Mouse (Mus musculus): ENCODE data around the gene Gnaz. TPM values are rescaled to one million over a fixed set of nuclear protein-coding genes. Genes with fewer than 3 reads are reported as not detected.
A peak's percentile ranks its signal among the peaks of the same experiment; 100 is the strongest.

Gene Gnaz
- total RNA-seq, 4 experiments from 2014 or later: 93.3 to 104 (median 99.6) TPM

DNA sequence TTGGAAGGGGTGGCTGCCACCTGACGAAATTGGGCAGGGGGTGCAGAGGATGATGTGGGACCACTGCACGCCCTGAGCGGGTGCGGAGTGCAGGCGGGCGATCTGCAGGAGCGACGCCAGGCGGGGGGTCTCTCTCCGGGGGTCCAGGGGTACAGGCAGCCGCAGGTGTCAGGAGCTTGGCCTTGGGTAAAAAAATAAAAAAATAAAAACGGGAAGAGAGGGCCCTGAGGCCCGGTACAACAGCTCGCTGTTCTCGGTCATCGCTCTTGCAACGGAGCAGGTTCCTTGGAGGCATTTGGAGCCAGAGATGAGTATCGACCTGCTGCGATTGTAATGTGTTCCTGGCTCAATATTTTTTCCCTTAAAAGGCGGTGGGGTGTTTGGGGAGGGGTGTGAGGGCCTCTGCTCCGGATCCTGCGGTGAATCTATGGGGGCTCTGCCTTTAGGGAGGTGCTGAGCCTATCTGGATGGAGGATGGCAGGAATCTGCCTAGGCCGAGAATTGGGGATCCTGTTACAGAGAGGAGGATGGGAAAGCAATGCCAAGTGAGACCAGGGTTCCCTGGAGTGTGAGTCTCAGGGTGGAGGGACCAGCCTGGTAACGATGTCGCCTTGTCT is 782 bp downstream of the Gnaz start:
- DNase-seq (ENCODE audit: low spot score in 2 of 2): peak in 1 of 2 experiments; percentile 24

DNA sequence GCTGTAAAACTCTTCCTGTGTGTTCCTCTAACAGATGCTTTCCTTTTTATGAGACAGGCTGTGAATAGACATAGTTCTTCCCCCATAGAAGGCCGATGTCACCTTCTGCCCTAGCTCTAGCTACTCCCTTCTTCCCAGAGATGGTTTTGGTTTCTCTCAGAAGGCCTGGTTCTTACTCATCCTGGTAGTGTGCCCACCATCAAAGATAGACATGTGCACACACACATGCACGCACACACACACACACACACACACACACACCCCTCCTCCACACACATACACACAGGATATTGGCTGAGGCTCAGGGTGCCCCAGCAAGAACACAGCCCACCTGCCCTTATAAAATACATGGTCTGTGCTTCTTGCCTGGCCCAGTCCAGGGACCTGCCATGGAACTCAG is 2.3 kb downstream of the Gnaz start:
- no peak for DNase-seq (ENCODE audit: low spot score in 2 of 2)

- no peak for DNase-seq (ENCODE audit: low spot score in 2 of 2)
Measured at GRCm38 (mm10) chr10:74973026-74973425, 6.0 kb downstream of the Gnaz start.

DNA sequence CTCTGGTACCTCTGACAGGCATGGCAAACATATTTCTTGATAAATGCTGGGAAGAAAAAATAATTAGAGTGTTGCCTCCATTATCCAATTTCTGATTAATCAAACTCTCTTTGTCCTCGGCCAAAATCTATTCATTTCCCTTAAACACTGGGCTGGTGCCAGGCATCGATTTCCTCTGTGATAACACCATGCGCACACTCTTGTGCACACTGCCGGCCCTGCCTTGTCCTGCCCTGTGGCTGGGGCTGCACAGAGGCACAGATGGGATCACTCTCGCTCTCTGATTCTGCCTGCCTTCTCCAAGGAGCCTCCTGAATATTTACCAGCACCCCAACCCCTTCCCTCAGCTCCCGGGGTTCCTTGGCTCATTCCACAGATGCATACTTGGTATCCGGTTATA is 8.6 kb downstream of the Gnaz start:
- DNase-seq (ENCODE audit: low spot score in 2 of 2): no peak

GRCm38 (mm10) chr10:74976429-74976828 is 9.5 kb downstream of the Gnaz start:
- no peak for DNase-seq (ENCODE audit: low spot score in 2 of 2)

DNA sequence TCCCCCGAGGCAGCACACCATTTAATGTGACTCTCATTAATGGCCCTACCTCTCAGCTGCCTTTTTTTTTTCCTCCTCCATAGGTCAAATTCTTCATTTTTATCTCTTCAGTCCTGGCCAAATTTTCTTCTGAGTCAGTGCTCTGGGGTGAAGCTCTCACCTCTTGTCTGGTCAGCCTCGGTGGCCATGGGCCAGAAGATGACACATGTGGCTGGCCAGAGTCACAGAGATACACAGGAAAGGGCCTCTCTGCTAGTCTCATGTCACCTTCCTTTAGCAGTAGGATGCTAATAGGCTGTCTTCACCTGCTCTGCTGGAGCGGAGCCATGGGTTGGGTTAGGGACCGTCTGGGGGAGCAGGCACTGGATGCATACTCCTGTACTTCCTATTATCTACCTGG is 11.1 kb downstream of the Gnaz start:
- DNase-seq (ENCODE audit: low spot score in 2 of 2): no peak

DNA sequence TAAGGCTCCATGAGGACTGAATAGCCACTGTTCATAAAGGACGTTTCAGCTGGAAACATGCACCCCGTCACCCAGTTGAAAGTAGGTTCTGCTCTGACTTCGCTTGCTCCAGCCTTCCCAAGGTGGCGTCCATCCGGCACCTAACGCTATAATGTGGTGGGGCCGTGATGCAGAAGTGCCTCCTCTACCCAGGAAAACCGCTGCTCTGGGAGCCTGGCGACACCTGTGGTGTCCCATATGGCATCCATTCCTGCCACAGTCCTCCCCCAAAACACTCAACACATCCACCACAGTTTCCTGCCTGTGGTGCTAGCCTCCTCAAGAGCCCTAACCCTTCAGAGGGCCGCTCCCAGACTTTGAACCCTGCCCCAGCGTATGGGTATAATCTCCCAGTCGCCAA is 14.2 kb downstream of the Gnaz start:
- no peak for DNase-seq (ENCODE audit: low spot score in 2 of 2)

GRCm38 (mm10) chr10:74983176-74983575 is 16.2 kb downstream of the Gnaz start:
- DNase-seq (ENCODE audit: low spot score in 2 of 2): no peak

GRCm38 (mm10) chr10:74987698-74988470 is 20.9 kb downstream of the Gnaz start:
- no peak for DNase-seq (ENCODE audit: low spot score in 2 of 2)

- DNase-seq (ENCODE audit: low spot score in 2 of 2): no peak
Measured at GRCm38 (mm10) chr10:74989814-74990213, 22.8 kb downstream of the Gnaz start.

DNA sequence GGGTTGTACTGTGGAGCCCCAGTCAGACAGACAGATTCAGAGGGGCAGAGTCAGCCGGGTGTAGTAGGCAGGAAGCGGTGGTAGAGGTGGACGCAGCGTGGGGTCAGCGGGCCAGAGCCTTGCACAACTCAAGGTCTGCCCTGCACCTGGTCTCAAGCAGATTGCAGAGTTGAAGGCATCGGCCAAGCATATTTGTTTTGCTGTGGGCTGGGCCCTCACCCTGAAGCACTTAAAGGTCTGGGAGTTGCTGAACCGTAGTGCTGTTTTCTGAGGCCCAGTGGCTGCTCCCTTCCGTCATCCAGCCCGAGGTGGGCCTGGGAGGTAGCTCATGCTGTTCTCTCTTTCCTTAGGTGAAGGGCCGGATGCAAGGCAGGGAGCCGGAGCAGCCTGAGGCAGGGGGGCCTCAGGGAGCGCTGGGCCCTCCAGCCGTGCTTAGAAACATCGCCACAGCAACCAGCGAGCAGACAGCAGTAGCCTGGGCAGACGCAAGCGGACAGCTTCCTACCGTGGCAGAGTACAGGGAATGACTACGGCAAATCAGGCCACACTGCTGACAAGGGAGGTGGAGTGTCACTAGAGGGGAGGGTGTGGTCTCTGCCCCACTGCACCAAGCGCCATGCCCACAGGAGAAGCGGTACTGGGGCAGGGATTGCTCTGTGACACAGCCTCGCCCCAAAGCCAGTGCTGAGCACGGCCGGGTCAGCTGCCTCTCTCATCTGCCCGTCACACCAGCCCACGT is 23.8 kb downstream of the Gnaz start:
- DNase-seq (ENCODE audit: low spot score in 2 of 2): no peak

DNA sequence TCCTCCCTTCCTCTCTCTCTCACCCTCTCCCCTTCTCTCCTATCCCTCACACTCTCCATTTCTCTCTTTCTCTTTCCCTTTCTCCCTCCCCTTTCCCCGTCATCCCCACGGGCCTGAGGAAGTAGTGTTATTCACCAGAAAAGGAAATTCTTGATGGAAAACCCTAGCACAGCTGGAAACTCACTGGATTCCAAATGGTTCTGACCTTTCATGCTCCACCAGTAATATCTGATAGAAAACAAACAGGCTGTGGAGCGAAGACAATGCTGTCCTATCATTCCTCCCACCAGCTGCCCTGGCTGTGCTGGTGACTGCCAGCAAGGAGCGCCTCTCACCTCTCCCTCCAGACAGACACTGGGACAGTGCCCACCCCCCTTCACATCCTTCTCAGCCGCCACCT is 27.9 kb downstream of the Gnaz start:
- no peak for DNase-seq (ENCODE audit: low spot score in 2 of 2)

- no peak for DNase-seq (ENCODE audit: low spot score in 2 of 2)
Measured at GRCm38 (mm10) chr10:74995377-74995776, 28.4 kb downstream of the Gnaz start.

DNA sequence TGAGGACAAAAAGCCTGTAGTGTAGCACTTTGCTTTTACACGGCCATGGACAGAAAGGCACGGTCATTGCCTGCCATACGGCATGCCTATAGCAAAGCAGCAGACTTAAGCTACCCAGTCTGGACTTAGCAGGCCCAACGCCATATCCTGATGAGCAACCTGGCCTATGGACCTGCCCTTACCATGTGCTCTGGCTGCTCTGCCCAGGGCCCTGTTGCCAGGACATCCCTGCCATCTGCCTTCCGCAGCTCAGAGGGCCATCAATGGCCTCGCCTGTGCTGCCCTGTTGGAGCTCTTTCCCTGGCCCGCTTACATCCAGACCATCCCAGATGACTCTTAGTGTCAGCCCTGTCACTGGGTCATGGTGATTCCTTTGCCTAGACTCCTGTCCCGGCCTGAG is 34.4 kb downstream of the Gnaz start:
- no peak for DNase-seq (ENCODE audit: low spot score in 2 of 2)

GRCm38 (mm10) chr10:75004067-75004466 is 37.1 kb downstream of the Gnaz start:
- DNase-seq (ENCODE audit: low spot score in 2 of 2): no peak

- DNase-seq (ENCODE audit: low spot score in 2 of 2): peak in 1 of 2 experiments; percentile 88
Measured at GRCm38 (mm10) chr10:75006889-75007662, 40.1 kb downstream of the Gnaz start.

- no peak for DNase-seq (ENCODE audit: low spot score in 2 of 2)
Measured at GRCm38 (mm10) chr10:75010704-75011103, 43.7 kb downstream of the Gnaz start.

- DNase-seq (ENCODE audit: low spot score in 2 of 2): no peak
Measured at GRCm38 (mm10) chr10:75015465-75015864, 48.5 kb downstream of the Gnaz start.

DNA sequence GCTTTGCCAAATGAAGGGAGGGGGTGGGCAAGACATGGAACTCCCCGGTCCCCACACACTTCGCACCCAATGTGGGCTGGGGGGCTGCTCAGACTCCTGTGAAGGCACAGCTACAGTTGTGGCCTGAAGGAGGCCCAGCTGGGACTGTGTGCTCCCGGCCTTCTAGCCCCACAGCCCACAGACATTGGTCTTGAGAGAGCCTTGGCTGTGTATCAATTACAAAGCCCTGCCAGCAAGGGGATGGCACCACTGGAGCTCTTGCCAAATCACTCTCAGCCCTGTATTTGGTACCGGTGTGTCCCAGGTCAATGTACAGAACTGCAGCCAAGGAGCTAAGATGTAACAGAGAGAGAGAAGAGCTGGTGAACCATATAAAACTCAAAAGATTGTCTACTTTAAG is 49.5 kb downstream of the Gnaz start:
- no peak for DNase-seq (ENCODE audit: low spot score in 2 of 2)

GRCm38 (mm10) chr10:75020271-75020670 is 53.3 kb downstream of the Gnaz start:
- DNase-seq (ENCODE audit: low spot score in 2 of 2): no peak

DNA sequence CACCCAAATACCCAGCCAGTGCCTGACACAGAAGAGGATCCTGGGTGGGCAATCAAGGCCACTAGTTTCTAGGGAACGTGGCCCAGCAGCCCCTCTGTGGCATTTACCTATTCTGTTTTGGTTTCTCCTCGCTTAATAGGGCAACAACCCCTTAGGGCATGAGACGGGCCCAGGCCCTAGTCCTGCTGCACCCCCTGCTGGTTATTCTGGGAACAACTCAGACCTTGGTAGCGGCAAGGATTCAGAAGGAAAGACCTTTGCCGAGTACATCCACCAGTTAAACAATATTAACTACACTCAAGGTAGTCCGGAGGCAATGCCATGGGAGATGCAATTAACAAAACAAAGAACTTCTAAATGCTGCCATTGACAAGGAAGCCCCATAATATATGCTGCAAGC is 54.2 kb downstream of the Gnaz start:
- DNase-seq (ENCODE audit: low spot score in 2 of 2): peak in 1 of 2 experiments; percentile 84

- no peak for DNase-seq (ENCODE audit: low spot score in 2 of 2)
Measured at GRCm38 (mm10) chr10:75026491-75026890, 59.5 kb downstream of the Gnaz start.

All from left cerebral cortex, adult 8-10 months (tissue).